Mouse (Mus musculus) hindbrain, embryonic 12.5 days (tissue): ENCODE measurements around the gene Psmc2. TPM values are rescaled to one million over a fixed set of nuclear protein-coding genes. Genes with fewer than 3 reads are reported as not detected.
A peak's percentile ranks its signal among the peaks of the same experiment; 100 is the strongest.

Experiments
- ATAC-seq: fragments of 200-750 bp; cut with Nextera tagmentation; 2 replicates; pipeline ENCODE4 v1.8.0; 2017; ENCODE audit warnings: moderate TSS enrichment; ENCODE audit not compliant: low FRiP score
- H3K27ac ChIP-seq: fragments of 300-500 bp; sonication (generic); 2 replicates; pipeline ENCODE4 v1.5.1; 2016; ENCODE audit warnings: mild to moderate bottlenecking
- H3K27me3 ChIP-seq: fragments of 300-500 bp; sonication (generic); 2 replicates; pipeline ENCODE4 v1.6.1; 2016; ENCODE audit warnings: mild to moderate bottlenecking
- H3K36me3 ChIP-seq: fragments of 300-500 bp; sonication (generic); 2 replicates; pipeline ENCODE4 v1.6.1; 2016; ENCODE audit warnings: mild to moderate bottlenecking
- H3K4me1 ChIP-seq: fragments of 300-500 bp; sonication (generic); 2 replicates; pipeline ENCODE4 v1.6.1; 2016
- H3K4me2 ChIP-seq: fragments of 300-500 bp; sonication (generic); replicated peaks from 2 replicates; pipeline ENCODE4 v1.6.1; 2016; ENCODE audit warnings: mild to moderate bottlenecking
- H3K4me3 ChIP-seq: fragments of 300-500 bp; sonication (generic); 2 replicates; pipeline ENCODE4 v1.5.1; 2016; ENCODE audit warnings: mild to moderate bottlenecking
- H3K9ac ChIP-seq: fragments of 300-500 bp; sonication (generic); 2 replicates; pipeline ENCODE4 v1.6.1; 2016; ENCODE audit warnings: mild to moderate bottlenecking, moderate library complexity
- H3K9me3 ChIP-seq: fragments of 300-500 bp; sonication (generic); replicated peaks from 2 replicates; pipeline ENCODE4 v1.6.1; 2016; ENCODE audit warnings: mild to moderate bottlenecking
- WGBS: fragments of 180-500 bp; shearing (Covaris S2); methylation state at CpG from one replicate; pipeline ENCODE4 v1.1.7; 2016; 5-methylcytosine and 5-hydroxymethylcytosine counted together
- polyA plus RNA-seq: library from polyadenylated mRNA; unstranded; fragments of >200 nt; fragmentation: Nextera tagmentation; extraction: Ambion mirVana; gene quantifications from 2 replicates; pipeline ENCODE4 v1.2.1, GENCODE M21; 2016

Gene Psmc2
- polyA plus RNA-seq, 1 experiment from 2014 or later = 193 TPM

GRCm38 (mm10) chr5:21784161-21785052 lies 676 bp upstream of the Psmc2 start:
- peak; percentile 87 for ATAC-seq
- WGBS = under 1% methylated on average over 50 of the region's 51 CpGs
- Histone ChIP-seq H3K4me2 (peak overlapping the region; percentile 96), H3K4me1 (peaks cover 28% of the 10 kb centered on the region), H3K27me3 (no peaks in the 10 kb centered on the region), H3K9ac (peak overlapping the region; percentile 88), H3K4me3 (peak overlapping the region; percentile 83), H3K36me3 (peaks cover 38% of the 10 kb centered on the region), H3K27ac (peak overlapping the region; percentile 82), H3K9me3 (no peaks in the 10 kb centered on the region)

DNA sequence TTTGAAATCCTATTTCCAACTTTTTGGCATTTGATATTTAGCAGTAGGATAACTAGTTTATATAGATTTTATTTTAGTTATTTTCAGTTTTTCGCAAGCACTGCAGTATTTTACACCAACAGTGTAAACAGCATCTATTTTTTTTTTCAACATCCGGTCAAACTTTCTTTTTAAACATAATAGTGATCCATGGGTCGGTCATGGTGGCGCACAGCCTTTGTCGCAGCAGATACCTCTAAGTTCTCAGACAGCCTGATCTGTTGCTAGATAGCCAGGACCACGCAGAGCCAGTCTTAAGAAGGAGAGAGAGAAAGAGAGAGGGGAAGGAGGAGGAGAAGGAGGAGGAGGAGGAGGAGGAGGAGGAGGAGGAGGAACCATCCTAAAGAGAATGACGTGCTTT lies 693 bp downstream of the Psmc2 start:
- WGBS = 80% methylated on average over 7 of the region's 7 CpGs
- H3K4me2 ChIP-seq = peak overlapping the region; percentile 96
- no peak overlapping the region for H3K9ac ChIP-seq
- peak overlapping the region; percentile 95; the same call in 1 of the 2 replicates for H3K4me3 ChIP-seq
- H3K27me3 ChIP-seq = no peaks in the 10 kb centered on the region
- peak overlapping the region; percentile 87; the same call in 1 of the 2 replicates for H3K27ac ChIP-seq
- peaks cover 31% of the 10 kb centered on the region for H3K4me1 ChIP-seq
- no peak for ATAC-seq
- peaks cover 26% of the 10 kb centered on the region for H3K36me3 ChIP-seq
- H3K9me3 ChIP-seq = no peaks in the 10 kb centered on the region

- peaks cover 31% of the 10 kb centered on the region for H3K4me1 ChIP-seq
- H3K27ac ChIP-seq = peak overlapping the region; percentile 87
- no peaks in the 10 kb centered on the region for H3K27me3 ChIP-seq
- peaks cover 21% of the 10 kb centered on the region for H3K36me3 ChIP-seq
- 2% methylated on average over 49 of the region's 51 CpGs for WGBS
- H3K9ac ChIP-seq = peak overlapping the region; percentile 92
- peak overlapping the region; percentile 79 for H3K4me2 ChIP-seq
- no peaks in the 10 kb centered on the region for H3K9me3 ChIP-seq
- ATAC-seq = peak; percentile 82
- peak overlapping the region; percentile 95 for H3K4me3 ChIP-seq
These were observed 1.4 kb downstream of the Psmc2 start for GRCm38 (mm10) chr5:21786258-21787185.

- H3K9ac ChIP-seq = peak overlapping the region; percentile 92
- no peaks in the 10 kb centered on the region for H3K9me3 ChIP-seq
- H3K4me3 ChIP-seq = peak overlapping the region; percentile 95
- H3K27ac ChIP-seq = peak overlapping the region; percentile 87
- ATAC-seq = no peak
- 37% methylated on average over 11 of the region's 11 CpGs for WGBS
- peaks cover 31% of the 10 kb centered on the region for H3K4me1 ChIP-seq
- peaks cover 19% of the 10 kb centered on the region; the same call in 1 of the 2 replicates for H3K36me3 ChIP-seq
- H3K27me3 ChIP-seq = no peaks in the 10 kb centered on the region
- peak overlapping the region; percentile 79 for H3K4me2 ChIP-seq
These were observed 2.4 kb downstream of the Psmc2 start for GRCm38 (mm10) chr5:21787186-21788105.

- Histone ChIP-seq H3K27me3 (no peaks in the 10 kb centered on the region), H3K9me3 (no peaks in the 10 kb centered on the region), H3K4me1 (peaks cover 30% of the 10 kb centered on the region), H3K9ac (no peak overlapping the region), H3K4me3 (no peak overlapping the region), H3K4me2 (no peak overlapping the region), H3K36me3 (peaks cover 12% of the 10 kb centered on the region; the same call in 1 of the 2 replicates), H3K27ac (no peak overlapping the region)
- 72% methylated on average over 5 of the region's 5 CpGs for WGBS
- ATAC-seq = no peak
These were observed 4.0 kb downstream of the Psmc2 start for GRCm38 (mm10) chr5:21789061-21789460.

GRCm38 (mm10) chr5:21792166-21792565 lies 7.1 kb downstream of the Psmc2 start:
- no peak for ATAC-seq
- Histone ChIP-seq H3K27ac (no peak overlapping the region), H3K9me3 (no peaks in the 10 kb centered on the region), H3K9ac (no peak overlapping the region), H3K36me3 (peaks cover 28% of the 10 kb centered on the region), H3K4me2 (no peak overlapping the region), H3K27me3 (no peaks in the 10 kb centered on the region), H3K4me3 (no peak overlapping the region), H3K4me1 (peaks cover 20% of the 10 kb centered on the region)

DNA sequence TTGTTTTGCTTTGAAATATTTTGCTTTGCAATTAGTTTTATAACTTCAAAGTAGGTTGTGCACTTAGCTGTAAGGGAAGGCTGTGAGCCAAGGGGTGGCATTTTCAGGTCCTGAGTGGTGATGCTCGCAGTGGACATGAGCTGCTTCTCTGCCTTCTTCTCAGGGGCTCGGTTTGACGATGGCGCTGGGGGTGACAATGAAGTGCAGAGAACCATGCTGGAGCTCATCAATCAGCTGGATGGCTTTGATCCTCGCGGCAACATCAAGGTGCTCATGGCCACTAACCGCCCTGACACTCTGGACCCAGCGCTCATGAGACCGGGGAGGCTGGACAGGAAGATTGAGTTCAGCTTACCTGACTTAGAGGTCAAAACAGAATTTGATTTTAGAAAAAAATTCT lies 17.8 kb downstream of the Psmc2 start:
- ATAC-seq = no peak
- H3K36me3 ChIP-seq = peaks cover 51% of the 10 kb centered on the region
- H3K4me3 ChIP-seq = no peak overlapping the region
- H3K27me3 ChIP-seq = no peaks in the 10 kb centered on the region
- no peak overlapping the region for H3K4me2 ChIP-seq
- H3K9me3 ChIP-seq = no peaks in the 10 kb centered on the region
- 92% methylated on average over 9 of the region's 9 CpGs for WGBS
- H3K27ac ChIP-seq = no peak overlapping the region
- H3K9ac ChIP-seq = no peak overlapping the region
- H3K4me1 ChIP-seq = no peaks in the 10 kb centered on the region

- Histone ChIP-seq H3K9me3 (no peaks in the 10 kb centered on the region), H3K4me1 (no peaks in the 10 kb centered on the region), H3K9ac (no peak overlapping the region), H3K27me3 (no peaks in the 10 kb centered on the region), H3K4me3 (no peak overlapping the region), H3K36me3 (peaks cover 46% of the 10 kb centered on the region), H3K4me2 (no peak overlapping the region), H3K27ac (no peak overlapping the region)
- WGBS = 86% methylated on average over 12 of the region's 12 CpGs
- ATAC-seq = no peak
These were observed 18.7 kb downstream of the Psmc2 start for GRCm38 (mm10) chr5:21803691-21804188.

DNA sequence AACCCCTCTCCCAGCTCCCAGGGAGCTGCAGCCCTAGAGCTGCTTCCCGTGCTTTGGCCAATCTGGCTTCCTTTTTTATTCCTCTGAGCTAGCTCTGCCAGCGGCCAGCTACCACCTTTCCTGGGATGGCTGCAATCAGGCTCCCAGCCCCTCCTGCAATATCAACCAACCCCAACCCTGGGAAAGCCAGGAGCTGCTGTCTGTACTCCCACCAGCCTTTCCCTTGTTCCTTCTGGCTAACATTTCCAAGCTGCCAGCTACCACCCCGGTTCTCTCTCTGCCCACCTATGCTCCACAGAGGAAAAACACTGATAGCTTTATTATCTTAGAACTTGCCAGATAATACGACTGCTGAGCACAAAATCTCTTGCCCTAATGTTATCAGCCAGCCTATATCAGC lies 19.8 kb downstream of the Psmc2 start:
- no peak for ATAC-seq
- Histone ChIP-seq H3K4me1 (no peaks in the 10 kb centered on the region), H3K9ac (no peak overlapping the region), H3K9me3 (no peaks in the 10 kb centered on the region), H3K4me3 (no peak overlapping the region), H3K4me2 (no peak overlapping the region), H3K36me3 (peaks cover 37% of the 10 kb centered on the region), H3K27ac (no peak overlapping the region), H3K27me3 (no peaks in the 10 kb centered on the region)
- 84% methylated on average over 4 of the region's 4 CpGs for WGBS

DNA sequence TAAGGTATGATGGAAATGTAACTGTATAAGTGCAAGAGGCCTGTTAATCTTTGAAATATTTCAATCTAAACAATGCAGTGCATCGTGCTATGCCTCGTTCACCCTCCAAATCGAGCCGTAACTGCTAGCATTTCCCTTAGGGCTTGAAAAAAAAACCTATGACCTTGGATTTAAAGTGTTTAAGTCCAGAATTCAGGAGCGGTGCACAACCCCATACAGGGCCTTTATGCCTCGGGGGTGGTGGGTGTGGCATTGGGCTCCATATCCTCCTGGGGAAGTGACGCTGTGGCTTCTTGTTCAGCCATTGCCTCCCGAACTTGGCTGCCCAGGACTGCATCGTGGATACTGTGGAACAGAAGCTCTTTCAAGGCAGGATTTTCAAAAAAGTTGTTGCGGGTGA lies 25.8 kb downstream of the Psmc2 start:
- no peaks in the 10 kb centered on the region for H3K27me3 ChIP-seq
- 84% methylated on average over 10 of the region's 10 CpGs for WGBS
- H3K4me2 ChIP-seq = no peak overlapping the region
- no peaks in the 10 kb centered on the region for H3K36me3 ChIP-seq
- no peak overlapping the region for H3K27ac ChIP-seq
- no peaks in the 10 kb centered on the region for H3K9me3 ChIP-seq
- H3K4me3 ChIP-seq = no peak overlapping the region
- H3K4me1 ChIP-seq = no peaks in the 10 kb centered on the region
- no peak overlapping the region for H3K9ac ChIP-seq
- no peak for ATAC-seq

DNA sequence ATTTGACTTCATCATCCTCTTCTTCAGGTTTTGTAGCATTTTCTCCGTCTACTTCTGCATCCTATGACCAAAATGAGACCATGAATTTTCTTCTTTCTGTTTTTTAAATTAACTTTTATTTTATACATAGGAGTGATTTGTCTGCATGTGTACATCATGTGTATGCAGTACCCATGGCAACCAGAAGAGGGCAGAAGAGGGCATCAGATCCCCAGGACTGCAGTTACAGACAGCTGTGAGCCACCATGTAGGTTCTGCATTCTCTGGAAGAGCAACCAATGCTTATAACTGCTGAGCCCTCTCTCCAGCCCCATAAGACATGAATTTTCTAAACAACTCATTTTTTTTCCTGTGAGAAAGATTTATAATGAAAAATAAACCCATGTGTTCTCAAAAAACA lies 28.9 kb downstream of the Psmc2 start:
- ATAC-seq = no peak
- WGBS = 43% methylated on average over 1 of the region's 1 CpGs
- no peak overlapping the region for H3K4me2 ChIP-seq
- H3K27me3 ChIP-seq = no peaks in the 10 kb centered on the region
- no peaks in the 10 kb centered on the region for H3K4me1 ChIP-seq
- H3K27ac ChIP-seq = no peak overlapping the region
- H3K9me3 ChIP-seq = no peaks in the 10 kb centered on the region
- no peak overlapping the region for H3K4me3 ChIP-seq
- H3K36me3 ChIP-seq = no peaks in the 10 kb centered on the region
- no peak overlapping the region for H3K9ac ChIP-seq
